Mouse (Mus musculus) urinary bladder, postnatal 14 days (tissue): ENCODE measurements around the gene Sirpb1a.
"Not testable (repeated sequence)": the region's sequence is repeated elsewhere in the genome, so short reads cannot be mapped to it uniquely, and the experiment has no call there.

ENCODE experiments used
- DNase-seq: peaks from one replicate; pipeline ENCODE4 v3.0.0; 2021; ENCODE audit warnings: low spot score

Sirpb1a gene

DNA sequence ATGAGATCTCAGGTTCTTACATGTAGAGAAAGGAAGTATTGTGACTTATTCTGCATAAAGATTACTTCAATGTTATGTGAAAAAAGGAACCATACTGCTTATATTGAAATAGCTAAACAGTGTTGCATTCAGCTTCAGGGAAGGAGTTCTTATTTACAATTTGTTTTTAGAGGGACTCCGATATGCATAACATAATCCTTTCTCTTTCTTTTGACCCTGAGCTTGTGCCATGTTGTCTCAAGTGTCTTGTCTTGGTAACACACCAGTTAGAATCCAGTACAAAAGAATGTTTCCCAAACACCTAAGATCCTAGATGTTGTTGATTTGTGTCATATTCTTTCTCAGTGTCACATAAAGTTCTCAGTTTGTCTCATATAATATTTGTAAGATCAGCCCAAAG lies at the start of gene Sirpb1a:
Sirpb1a (minus strand) TSS at position 74 of the 400 bp plus-strand sequence.
- DNase-seq = not testable (repeated sequence)

DNA sequence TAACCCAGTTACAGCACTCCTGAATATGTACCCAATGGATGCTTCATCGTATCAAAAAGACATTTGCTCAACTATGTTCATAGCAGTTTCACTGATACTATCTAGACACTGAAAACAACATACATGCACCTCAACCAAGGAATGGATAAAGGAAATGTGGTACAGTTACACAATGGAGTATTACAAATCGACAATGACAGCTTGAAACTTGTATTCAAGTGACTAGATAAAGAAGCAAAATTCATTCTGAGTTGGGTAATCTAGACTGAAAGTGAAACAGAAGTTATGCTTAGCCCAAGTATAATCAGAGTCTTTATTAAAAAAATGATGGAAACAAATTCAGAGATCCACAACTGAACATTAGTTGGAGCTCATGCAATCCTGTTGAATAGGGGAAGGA lies 48.5 kb upstream of the Sirpb1a start:
- DNase-seq = not testable (repeated sequence)

DNA sequence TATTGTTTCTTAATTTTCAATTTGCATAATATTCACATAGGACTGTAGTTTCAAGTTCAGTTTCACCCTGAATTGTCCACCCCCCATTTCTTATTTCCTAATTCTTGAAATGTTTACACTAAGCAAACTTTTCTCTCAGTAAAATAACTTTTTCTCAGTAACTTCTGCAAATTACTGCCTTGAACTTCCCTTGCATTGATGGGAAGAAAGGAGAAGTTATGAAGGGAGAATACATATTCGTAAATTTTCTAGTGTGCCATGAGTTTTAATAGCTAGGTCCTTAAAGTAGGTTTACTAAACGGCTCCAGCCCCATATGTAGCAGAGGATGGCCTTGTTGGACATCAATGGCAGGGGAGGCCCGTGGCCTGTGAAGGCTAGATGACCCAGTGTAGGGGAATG lies 43.8 kb upstream of the Sirpb1a start:
- DNase-seq = not testable (repeated sequence)

DNA sequence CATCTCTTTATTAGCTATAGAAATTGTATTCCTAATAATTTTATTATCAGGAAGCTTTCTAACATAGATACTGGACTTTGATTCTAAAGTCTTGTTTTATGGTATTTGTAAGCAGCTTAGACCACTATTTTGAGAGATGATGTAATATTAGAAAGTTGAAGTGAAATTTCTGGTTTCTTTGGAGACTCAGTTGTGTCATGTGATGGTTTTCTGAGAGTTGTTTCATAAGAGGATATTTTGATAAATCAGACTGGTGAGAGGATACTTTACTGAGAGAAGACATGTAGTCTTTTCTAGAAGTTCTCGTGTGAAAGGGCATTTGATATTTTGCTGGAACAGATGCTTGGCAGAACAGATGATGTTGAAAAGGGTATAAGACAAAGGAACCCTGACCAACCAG lies 17.6 kb upstream of the Sirpb1a start:
- DNase-seq = not testable (repeated sequence)

DNA sequence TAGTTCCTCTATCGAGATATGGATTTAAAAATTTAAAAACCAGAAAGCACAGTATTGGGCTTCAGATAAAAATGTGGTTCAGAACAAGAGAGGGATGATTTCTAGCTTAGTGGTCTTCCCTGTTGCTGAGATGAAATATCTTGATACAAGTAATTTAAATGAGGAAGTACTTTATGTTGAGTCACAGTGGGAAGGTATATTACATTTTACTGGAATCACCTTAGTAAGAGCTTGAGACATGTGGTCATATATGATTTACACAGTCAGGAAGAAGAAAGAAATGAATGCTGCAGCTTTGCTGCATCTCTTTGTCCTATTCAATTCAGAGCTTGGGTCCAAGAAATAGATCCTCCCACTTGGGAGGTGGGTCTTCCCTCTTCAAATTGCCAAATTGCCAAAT lies 13.5 kb upstream of the Sirpb1a start:
- not testable (repeated sequence) for DNase-seq

DNA sequence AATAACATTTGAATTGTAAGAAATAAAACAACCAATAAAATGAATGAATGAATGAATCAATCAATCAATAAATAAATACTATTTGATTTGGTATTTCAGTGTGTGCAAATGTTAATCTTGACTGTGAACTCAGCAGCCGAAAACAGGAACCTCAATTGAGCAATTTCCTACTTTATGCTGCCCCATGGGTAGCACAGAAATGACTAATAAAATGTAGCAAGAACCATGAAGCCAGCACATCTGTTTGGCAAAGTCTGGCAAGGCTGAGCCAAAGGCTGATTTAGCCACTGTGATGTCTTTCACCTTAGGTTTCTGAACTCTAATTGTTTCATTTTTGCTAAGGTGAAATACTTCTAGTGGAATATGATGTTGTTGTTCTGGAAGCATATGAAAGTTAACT lies 1.6 kb upstream of the Sirpb1a start:
- DNase-seq = no peak

DNA sequence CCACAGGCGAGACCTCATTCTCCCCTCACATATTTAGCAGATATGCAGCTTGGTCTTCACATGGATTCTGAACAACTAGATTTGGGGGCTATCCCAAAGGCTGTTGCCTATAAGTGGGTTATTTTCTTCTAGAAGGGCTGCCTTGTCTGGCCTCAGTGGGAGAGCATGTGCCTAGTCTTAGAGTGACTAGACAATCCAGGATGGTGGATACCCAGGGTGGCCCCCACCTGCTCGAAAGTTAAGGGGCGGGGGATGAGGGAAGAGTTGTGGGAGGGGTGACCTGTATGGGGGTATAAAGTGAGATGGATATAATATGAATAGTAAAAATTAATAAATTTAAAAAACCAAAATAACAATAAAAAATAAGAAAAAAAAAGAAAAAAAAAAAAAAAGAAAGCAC lies 70.6 kb downstream of the Sirpb1a start:
- DNase-seq = not testable (repeated sequence)

DNA sequence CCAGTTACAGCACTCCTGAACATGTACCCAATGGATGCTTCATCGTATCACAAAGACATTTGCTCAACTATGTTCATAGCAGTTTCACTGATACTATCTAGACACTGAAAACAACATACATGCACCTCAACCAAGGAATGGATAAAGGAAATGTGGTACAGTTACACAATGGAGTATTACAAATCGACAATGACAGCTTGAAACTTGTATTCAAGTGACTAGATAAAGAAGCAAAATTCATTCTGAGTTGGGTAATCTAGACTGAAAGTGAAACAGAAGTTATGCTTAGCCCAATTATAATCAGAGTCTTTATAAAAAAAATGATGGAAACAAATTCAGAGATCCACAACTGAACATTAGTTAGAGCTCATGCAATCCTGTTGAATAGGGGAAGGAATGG lies 76.0 kb downstream of the Sirpb1a start:
- DNase-seq = not testable (repeated sequence)

DNA sequence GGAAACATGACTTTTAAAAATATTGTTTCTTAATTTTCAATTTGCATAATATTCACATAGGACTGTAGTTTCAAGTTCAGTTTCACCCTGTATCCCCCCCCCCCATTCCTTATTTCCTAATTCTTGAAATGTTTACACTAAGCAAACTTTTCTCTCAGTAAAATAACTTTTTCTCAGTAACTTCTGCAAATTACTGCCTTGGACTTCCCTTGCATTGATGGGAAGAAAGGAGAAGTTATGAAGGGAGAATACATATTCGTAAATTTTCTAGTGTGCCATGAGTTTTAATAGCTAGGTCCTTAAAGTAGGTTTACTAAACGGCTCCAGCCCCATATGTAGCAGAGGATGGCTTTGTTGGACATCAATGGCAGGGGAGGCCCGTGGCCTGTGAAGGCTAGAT lies 80.7 kb downstream of the Sirpb1a start:
- not testable (repeated sequence) for DNase-seq

DNA sequence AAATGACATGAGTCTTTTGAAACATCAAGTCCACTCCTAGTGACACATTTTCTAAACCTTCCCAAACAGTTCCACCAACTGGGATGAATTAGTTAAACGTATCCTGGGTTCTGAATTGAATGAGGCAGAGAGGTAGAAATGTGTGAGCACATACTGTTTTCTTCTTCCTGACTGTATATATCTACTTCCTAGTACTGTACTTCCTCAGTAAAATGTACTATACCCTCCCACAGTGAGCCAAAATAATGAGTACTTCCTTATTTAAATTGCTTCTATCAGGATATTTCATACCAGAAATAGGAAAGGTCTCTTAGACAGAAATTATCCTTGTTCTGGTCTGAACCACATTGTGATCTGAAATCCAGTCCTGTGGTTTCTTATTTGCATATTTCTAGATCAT lies 86.0 kb downstream of the Sirpb1a start:
- no peak for DNase-seq

DNA sequence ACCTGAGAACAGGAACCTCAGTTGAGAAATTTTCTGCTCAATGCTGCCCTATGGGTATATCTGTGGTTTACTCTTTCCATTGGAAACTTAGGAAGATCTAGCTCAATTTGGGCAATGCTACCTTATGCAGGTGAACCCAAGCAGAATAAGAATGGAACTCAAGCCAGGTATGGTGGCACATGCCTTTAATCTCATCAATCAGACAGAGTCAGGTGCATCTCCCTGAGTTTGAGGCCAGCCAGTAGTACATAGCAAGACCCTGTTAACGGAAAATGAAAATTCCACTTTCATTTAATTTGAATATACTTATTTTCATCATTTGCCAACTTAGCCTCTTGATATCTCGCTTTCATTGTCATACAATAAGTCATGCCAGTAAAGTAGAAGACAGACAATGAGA lies 92.1 kb downstream of the Sirpb1a start:
- DNase-seq = no peak

DNA sequence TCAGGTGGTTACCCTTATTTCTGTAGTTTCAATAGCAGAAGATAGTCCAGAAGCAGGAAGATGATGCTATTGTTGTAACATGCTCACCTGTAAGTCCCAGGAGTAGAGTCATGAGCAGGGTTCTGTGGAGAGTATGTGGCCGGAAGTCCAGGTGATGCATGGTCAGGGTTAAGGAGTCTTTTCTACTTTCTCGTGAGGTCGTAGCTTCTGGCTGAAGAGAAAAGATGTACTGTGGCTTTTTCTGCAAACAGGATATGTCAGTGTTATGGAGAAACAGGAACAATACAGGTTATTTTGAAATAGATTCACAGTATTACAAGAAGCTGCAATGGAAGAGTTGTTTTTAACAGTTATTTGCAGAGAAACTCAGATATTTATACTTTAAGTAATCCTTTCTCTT lies 94.3 kb downstream of the Sirpb1a start, which contains the start of gene Gm9733:
Gm9733 (minus strand) TSS at position 240 of the 400 bp plus-strand sequence.
- no peak for DNase-seq

DNA sequence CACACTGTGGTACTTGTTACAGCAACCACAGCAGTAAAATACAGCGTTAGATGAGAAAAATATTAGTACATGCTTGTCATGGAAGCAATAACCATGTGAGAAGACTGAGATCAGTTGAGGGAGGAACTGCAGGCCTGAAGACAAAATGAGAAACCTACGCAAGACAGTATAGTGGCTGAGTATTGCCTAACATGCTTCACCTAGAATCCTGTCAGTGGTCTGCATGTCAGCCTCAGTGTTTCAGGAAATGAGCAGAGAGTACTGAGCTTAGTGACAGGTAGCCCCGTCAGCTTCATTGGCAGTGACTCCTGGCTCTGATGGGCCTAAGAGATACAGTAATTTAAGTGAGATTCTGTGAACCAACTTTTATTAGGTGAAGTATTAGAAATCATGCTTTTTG lies 94.8 kb downstream of the Sirpb1a start:
- DNase-seq = no peak

DNA sequence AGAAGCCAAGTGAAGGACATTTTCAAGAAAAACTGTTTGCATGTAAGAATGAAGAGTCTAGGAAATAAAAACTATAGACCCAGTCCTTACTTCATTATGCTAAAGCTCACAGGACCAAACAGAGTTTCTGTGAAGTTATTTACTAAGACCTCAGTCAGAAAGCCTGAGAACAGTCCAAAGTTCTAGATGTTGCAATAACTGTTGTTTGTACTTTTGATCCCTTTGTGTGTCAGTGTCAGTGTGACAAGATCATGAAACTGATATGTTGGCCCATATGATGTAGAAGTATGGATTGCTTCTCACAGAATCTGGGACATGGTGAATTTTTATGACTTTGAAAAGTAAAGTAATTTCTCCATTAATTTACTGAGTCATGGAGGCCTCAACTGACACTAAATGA lies 96.8 kb downstream of the Sirpb1a start:
- no peak for DNase-seq
